Mouse (Mus musculus): ENCODE results near the gene Olfr1105.

DNA sequence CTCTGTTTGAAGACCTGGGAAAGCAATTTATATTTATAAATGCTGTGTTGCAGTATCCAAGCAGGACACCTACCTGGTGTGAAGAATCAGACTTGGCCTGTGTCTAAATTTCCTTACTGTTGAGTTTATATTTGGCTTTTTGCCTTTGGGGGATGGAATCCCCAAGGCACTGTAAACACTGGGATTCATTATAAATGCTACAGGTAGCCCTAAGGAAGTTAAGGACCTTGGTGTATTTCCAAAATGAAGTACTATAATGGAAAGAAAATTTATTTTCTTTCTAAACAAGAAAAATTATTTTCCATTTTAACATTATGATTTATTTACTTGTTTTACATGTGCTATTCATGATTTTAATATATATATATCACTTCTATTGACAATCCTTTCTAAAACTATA is at the start of gene Olfr1105:
- TF ChIP-seq POLR2A (IDR thresholded peaks at IDR 0.05; ENCODE audit: control insufficient read depth, low read depth, low read length), result no peak
- no peak for TF ChIP-seq CTCF (IDR thresholded peaks at IDR 0.05; ENCODE audit: control insufficient read depth, insufficient read depth, insufficient replicate concordance, low read depth, low read length)
